Mouse (Mus musculus): ENCODE results near the gene Adamts20. TPM values are rescaled to one million over a fixed set of nuclear protein-coding genes. Genes with fewer than 3 reads are reported as not detected.

The Adamts20 gene
- polyA plus RNA-seq, 1 experiment, result not detected

GRCm38 (mm10) chr15:94252962-94253712, 212.1 kb downstream of the Adamts20 start:
- no peaks in the 10 kb centered on the region for H3K36me3 ChIP-seq (ENCODE audit: control insufficient read depth)
- no peak overlapping the region for H3K4me3 ChIP-seq (replicated peaks)
- no peaks in the 10 kb centered on the region for H3K27me3 ChIP-seq (ENCODE audit: control insufficient read depth)
- no peaks in the 10 kb centered on the region for H3K4me1 ChIP-seq (ENCODE audit: control insufficient read depth)
- no peak for TF ChIP-seq TAL1 (IDR thresholded peaks at IDR 0.05; ENCODE audit: low read length)
- TF ChIP-seq GATA1 (IDR thresholded peaks at IDR 0.05; ENCODE audit: low read length), result no peak
- no peaks in the 10 kb centered on the region for H3K9me3 ChIP-seq (ENCODE audit: control insufficient read depth, low read length)

GRCm38 (mm10) chr15:94249766-94250165, 215.5 kb downstream of the Adamts20 start:
- no peaks in the 10 kb centered on the region for H3K36me3 ChIP-seq (ENCODE audit: control insufficient read depth)
- no peaks in the 10 kb centered on the region for H3K27me3 ChIP-seq (ENCODE audit: control insufficient read depth)
- H3K4me3 ChIP-seq (replicated peaks), result no peak overlapping the region
- no peaks in the 10 kb centered on the region for H3K9me3 ChIP-seq (ENCODE audit: control insufficient read depth, low read length)
- H3K4me1 ChIP-seq (ENCODE audit: control insufficient read depth), result no peaks in the 10 kb centered on the region
- no peak for TF ChIP-seq TAL1 (IDR thresholded peaks at IDR 0.05; ENCODE audit: low read length)
- no peak for TF ChIP-seq GATA1 (IDR thresholded peaks at IDR 0.05; ENCODE audit: low read length)

- Histone ChIP-seq H3K9me3 (ENCODE audit: control insufficient read depth, low read length) (no peaks in the 10 kb centered on the region), H3K27me3 (ENCODE audit: control insufficient read depth) (no peaks in the 10 kb centered on the region), H3K36me3 (ENCODE audit: control insufficient read depth) (no peaks in the 10 kb centered on the region), H3K4me1 (ENCODE audit: control insufficient read depth) (no peaks in the 10 kb centered on the region), H3K4me3 (replicated peaks) (no peak overlapping the region)
- TF ChIP-seq TAL1 (IDR thresholded peaks at IDR 0.05; ENCODE audit: low read length), result no peak
- TF ChIP-seq GATA1 (IDR thresholded peaks at IDR 0.05; ENCODE audit: low read length), result no peak
Measured at GRCm38 (mm10) chr15:94248386-94248785, 216.8 kb downstream of the Adamts20 start.

GRCm38 (mm10) chr15:94246669-94247068, 218.5 kb downstream of the Adamts20 start:
- H3K4me1 ChIP-seq (ENCODE audit: control insufficient read depth), result no peaks in the 10 kb centered on the region
- TF ChIP-seq TAL1 (IDR thresholded peaks at IDR 0.05; ENCODE audit: low read length) (no peak), GATA1 (IDR thresholded peaks at IDR 0.05; ENCODE audit: low read length) (no peak)
- H3K9me3 ChIP-seq (ENCODE audit: control insufficient read depth, low read length), result no peaks in the 10 kb centered on the region
- no peaks in the 10 kb centered on the region for H3K27me3 ChIP-seq (ENCODE audit: control insufficient read depth)
- no peaks in the 10 kb centered on the region for H3K36me3 ChIP-seq (ENCODE audit: control insufficient read depth)
- no peak overlapping the region for H3K4me3 ChIP-seq (replicated peaks)

GRCm38 (mm10) chr15:94244336-94244735, 220.9 kb downstream of the Adamts20 start:
- Histone ChIP-seq H3K27me3 (ENCODE audit: control insufficient read depth) (no peaks in the 10 kb centered on the region), H3K36me3 (ENCODE audit: control insufficient read depth) (no peaks in the 10 kb centered on the region), H3K4me3 (replicated peaks) (no peak overlapping the region), H3K9me3 (ENCODE audit: control insufficient read depth, low read length) (no peaks in the 10 kb centered on the region), H3K4me1 (ENCODE audit: control insufficient read depth) (no peaks in the 10 kb centered on the region)
- TF ChIP-seq TAL1 (IDR thresholded peaks at IDR 0.05; ENCODE audit: low read length) (no peak), GATA1 (IDR thresholded peaks at IDR 0.05; ENCODE audit: low read length) (no peak)

- Histone ChIP-seq H3K27me3 (ENCODE audit: control insufficient read depth) (no peaks in the 10 kb centered on the region), H3K36me3 (ENCODE audit: control insufficient read depth) (no peaks in the 10 kb centered on the region), H3K9me3 (ENCODE audit: control insufficient read depth, low read length) (no peaks in the 10 kb centered on the region), H3K4me1 (ENCODE audit: control insufficient read depth) (no peaks in the 10 kb centered on the region), H3K4me3 (replicated peaks) (no peak overlapping the region)
- TF ChIP-seq TAL1 (IDR thresholded peaks at IDR 0.05; ENCODE audit: low read length) (no peak), GATA1 (IDR thresholded peaks at IDR 0.05; ENCODE audit: low read length) (no peak)
Measured at GRCm38 (mm10) chr15:94242133-94242532, 223.1 kb downstream of the Adamts20 start.

GRCm38 (mm10) chr15:94239637-94240036, 225.6 kb downstream of the Adamts20 start:
- Histone ChIP-seq H3K27me3 (ENCODE audit: control insufficient read depth) (no peaks in the 10 kb centered on the region), H3K36me3 (ENCODE audit: control insufficient read depth) (no peaks in the 10 kb centered on the region), H3K4me3 (replicated peaks) (no peak overlapping the region), H3K4me1 (ENCODE audit: control insufficient read depth) (no peaks in the 10 kb centered on the region), H3K9me3 (ENCODE audit: control insufficient read depth, low read length) (no peaks in the 10 kb centered on the region)
- TF ChIP-seq GATA1 (IDR thresholded peaks at IDR 0.05; ENCODE audit: low read length) (no peak), TAL1 (IDR thresholded peaks at IDR 0.05; ENCODE audit: low read length) (no peak)

- Histone ChIP-seq H3K4me1 (ENCODE audit: control insufficient read depth) (no peaks in the 10 kb centered on the region), H3K36me3 (ENCODE audit: control insufficient read depth) (no peaks in the 10 kb centered on the region), H3K9me3 (ENCODE audit: control insufficient read depth, low read length) (no peaks in the 10 kb centered on the region), H3K27me3 (ENCODE audit: control insufficient read depth) (no peaks in the 10 kb centered on the region), H3K4me3 (replicated peaks) (no peak overlapping the region)
- TF ChIP-seq GATA1 (IDR thresholded peaks at IDR 0.05; ENCODE audit: low read length) (no peak), TAL1 (IDR thresholded peaks at IDR 0.05; ENCODE audit: low read length) (no peak)
Measured at GRCm38 (mm10) chr15:94239127-94239526, 226.1 kb downstream of the Adamts20 start.

- Histone ChIP-seq H3K36me3 (ENCODE audit: control insufficient read depth) (no peaks in the 10 kb centered on the region), H3K27me3 (ENCODE audit: control insufficient read depth) (no peaks in the 10 kb centered on the region), H3K4me3 (replicated peaks) (no peak overlapping the region), H3K4me1 (ENCODE audit: control insufficient read depth) (no peaks in the 10 kb centered on the region), H3K9me3 (ENCODE audit: control insufficient read depth, low read length) (no peaks in the 10 kb centered on the region)
- TF ChIP-seq GATA1 (IDR thresholded peaks at IDR 0.05; ENCODE audit: low read length) (no peak), TAL1 (IDR thresholded peaks at IDR 0.05; ENCODE audit: low read length) (no peak)
Measured at GRCm38 (mm10) chr15:94238058-94238876, 227.0 kb downstream of the Adamts20 start.
